Mouse (Mus musculus) bone marrow, adult 2 months (tissue): Measurements from ENCODE around the gene Pramel1.

ENCODE experiments used
- CTCF ChIP-seq: fragments of 200-500 bp; IDR thresholded peaks from 2 replicates; pipeline ENCODE4 v1.5.1; 2011; ENCODE audit warnings: low read length, control low read depth; ENCODE audit not compliant: control insufficient read depth, insufficient read depth
- POLR2A ChIP-seq: fragments of 200-500 bp; IDR thresholded peaks from 2 replicates; pipeline ENCODE4 v1.6.1; 2011; ENCODE audit warnings: low read depth, mild to moderate bottlenecking, control low read depth, low read length, borderline replicate concordance; ENCODE audit not compliant: control insufficient read depth

DNA sequence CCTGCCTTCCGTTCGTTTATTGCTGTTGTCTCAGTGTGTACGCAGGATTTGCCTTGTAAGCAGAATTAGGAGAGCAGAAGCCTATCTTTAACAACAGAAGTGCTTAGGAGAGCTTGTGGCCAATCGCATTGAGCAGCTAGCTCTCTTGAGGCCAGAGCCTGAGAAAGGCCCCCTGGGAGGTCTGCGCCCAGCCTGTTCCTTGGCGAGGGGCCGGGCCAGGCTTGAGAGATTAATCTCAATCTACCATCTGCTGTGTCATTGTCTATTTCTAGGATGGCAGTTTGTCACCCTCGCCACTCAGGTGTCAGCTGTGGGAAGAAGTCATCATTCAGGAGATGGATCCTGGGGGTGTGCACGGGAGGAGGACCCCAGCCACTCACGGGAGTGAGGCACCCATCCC, 32.7 kb upstream of the Pramel1 start:
- no peak for TF ChIP-seq CTCF
- no peak for TF ChIP-seq POLR2A
